Mouse (Mus musculus): ENCODE results near the gene Serpinb1c.
"Not testable (repeated sequence)": the region's sequence is repeated elsewhere in the genome, so short reads cannot be mapped to it uniquely, and the experiment has no call there.

Serpinb1c gene

DNA sequence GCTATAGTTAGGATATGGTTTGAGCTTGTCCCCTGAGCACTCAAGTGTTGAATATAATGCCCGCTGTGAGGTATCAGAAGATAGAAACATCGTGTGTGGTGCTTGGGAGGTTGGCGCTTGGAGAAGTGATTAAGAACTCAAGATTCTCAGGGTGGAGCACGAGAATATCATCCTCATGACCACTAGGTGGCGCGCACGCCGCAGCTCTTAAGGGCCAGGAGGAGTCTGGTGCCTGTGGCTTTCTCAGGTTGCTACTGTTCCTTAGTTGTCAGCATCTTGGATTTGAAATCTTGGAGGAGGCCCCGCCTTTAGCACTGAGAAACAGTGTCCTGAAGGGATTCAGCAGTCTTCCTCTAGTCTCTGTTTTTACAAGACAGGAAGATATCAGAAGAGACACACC, 31.5 kb downstream of the Serpinb1c start:
- DNase-seq (ENCODE audit: low read depth, low spot score), result peak; percentile 36

DNA sequence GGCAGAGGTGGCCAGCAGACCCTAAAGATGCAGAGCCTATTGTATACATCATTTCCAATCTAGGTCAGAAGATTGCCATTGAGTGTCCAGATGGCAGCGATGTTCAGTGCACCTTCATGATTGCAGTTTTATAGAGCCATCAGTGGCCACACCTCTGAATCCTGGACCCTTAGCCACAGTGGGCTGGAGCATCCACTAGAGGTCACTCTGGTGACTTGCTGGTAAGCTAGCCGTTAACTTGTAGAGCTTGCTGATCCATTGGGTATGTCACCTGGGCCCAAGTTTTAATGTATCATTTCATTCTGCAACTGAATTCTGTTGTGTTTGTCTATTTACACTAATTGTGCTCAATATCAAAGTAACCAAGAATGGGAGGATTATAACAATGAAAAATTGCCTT, 32.4 kb downstream of the Serpinb1c start:
- no peak for DNase-seq (ENCODE audit: low read depth, low spot score)

DNA sequence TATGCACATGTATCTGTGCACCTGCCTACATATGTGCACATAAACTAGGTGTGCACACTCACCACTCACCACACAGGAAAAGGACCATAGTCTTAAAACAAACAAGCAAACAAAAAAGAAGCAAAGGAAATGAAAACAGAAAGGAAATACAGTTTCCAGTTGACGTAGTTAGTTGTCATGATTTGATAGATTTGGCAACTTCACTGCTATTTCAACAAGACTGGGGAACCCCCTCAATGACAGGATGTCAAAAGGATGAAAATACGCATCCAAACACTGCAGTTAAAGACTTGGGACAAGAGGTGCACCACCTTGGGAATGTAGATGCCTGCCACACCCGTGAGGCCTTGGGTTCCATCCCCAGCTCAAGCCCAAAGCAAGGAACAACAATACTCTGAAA, 33.5 kb downstream of the Serpinb1c start:
- not testable (repeated sequence) for DNase-seq (ENCODE audit: low read depth, low spot score)

DNA sequence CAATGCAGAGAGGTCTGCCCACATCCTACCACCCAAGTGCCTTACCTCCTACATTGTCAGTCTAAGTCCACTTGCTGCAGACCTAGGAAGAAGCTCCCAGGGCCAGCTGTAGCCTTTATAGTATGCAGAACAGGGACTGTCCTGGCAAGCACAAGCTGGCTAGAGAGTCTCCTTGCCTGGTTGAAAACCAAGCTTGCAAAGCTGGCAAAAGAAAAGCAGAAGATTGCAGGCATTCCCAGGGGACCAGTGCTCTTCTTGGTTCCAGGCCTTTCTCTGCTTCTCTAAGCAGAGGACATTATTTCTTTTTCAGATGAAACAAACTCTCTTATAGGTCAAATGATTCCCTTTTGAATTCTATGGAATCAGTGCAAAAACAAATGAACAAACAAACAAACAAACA, 34.6 kb downstream of the Serpinb1c start:
- no peak for DNase-seq (ENCODE audit: low read depth, low spot score)

DNA sequence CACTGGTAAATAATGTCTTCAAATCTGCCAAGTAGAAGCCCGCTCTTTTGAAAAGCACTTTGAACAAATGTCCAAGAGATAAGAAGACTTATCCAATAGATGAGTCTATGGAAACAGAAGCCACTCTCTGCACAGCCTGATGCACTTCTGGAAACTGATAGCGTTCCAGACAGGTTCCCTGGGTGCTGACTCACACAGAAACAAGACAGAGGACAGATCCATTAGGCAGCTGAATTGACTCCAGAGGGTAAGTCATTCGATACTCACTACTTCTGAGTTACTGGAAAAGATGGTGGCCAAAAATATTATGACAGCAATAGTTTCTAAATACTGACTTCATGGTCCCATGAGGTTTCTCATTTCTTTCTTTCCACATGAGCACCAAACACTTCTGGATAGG, 37.2 kb downstream of the Serpinb1c start:
- DNase-seq (ENCODE audit: low read depth, low spot score), result no peak

DNA sequence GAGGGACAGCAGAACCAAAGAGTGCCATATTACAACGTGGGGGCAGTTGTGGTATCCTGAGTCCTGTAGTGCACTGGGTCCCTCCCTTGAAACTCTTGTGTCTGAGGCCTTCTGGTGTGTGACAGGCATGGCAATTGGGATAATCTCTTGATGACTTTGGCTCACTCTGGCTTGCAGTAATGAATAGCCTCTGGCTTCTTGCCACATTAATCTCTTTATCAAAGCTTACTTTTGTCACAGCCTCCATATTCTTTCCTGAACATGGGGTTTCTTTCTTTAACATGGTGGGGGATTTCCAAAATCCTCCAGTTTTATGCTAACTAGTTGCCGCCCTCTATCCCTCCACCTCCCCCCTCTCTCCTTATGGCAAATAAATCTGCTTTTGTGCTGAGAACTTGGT, 44.9 kb downstream of the Serpinb1c start:
- DNase-seq (ENCODE audit: low read depth, low spot score), result no peak

DNA sequence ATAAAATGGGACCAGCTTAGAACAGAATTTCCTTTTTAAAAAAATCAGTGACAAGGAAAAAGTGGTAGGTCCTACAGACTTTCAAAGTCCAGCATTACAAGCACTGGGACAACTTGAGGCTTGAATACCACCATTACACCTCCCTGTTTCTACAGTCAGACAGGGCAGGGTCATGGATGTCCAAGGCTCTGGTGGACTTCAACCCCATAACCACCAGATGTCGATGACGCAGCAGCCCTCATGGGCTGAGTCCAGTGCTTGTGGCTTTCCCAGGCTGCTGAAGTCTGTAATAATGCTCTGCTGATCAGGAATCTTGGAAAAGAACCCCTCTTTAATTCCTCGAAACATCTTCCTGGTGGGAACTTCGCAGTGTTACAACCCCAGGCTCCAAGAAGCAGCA, 45.5 kb downstream of the Serpinb1c start:
- DNase-seq (ENCODE audit: low read depth, low spot score), result no peak

DNA sequence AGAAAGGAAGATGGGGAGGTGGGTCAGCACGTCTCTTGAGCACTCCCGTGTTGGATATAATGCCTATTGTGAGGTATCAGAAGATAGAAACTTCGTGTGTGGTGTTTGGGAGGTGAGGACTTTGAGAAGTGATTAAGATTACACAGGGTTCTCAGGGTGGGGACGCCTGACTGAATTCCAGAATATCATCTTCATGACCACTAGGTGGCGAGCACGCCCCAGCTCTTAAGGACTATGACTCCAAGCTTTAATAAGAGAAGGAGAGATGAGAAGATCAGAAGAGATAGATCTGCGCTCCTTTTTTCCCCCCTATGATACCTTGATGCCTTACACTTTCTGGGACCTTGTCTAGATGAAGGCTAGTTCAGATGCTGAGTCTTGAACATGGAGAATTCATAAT, 46.0 kb downstream of the Serpinb1c start:
- peak; percentile 8 for DNase-seq (ENCODE audit: low read depth, low spot score)

DNA sequence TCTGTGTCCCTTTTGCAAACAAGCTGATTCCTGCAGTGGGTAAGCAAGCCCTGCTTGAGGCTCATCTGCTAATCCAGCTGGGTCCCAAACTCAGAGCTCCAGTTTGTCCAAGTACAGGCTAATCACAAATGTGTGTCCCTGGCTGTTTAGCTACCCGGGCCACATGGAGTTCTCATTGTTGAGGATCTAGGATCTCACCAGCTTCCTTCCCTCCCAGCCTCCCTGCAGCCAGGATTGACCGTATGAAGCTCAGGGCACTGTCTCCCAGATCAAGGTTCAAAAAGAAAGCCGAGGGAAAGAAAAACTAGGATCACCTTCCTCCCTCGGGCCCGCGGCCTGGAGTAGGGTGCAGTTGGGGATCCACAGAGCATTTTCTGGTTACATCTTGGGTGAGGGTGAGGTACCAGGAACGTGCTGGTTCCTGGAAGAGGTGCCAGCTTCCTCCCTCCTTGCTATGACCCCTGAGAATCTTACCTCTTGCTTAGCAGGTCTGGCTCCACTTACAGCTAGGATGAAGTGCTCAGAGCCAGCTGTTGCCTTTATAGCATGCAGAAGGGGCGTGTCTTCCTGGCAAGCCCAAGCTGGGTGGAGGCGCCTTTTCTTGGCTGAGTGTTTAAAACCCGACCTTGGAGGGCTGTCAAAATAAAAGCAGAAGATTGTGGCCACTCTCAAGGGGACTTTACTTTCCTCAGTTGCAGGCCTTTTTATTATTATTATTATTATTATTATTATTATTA, 47.2 kb downstream of the Serpinb1c start, which contains the start of gene Serpinb1a:
Gene Serpinb1a, minus strand, starts transcription at position 518 of the 737 bp plus-strand sequence.
- no peak for DNase-seq (ENCODE audit: low read depth, low spot score)

DNA sequence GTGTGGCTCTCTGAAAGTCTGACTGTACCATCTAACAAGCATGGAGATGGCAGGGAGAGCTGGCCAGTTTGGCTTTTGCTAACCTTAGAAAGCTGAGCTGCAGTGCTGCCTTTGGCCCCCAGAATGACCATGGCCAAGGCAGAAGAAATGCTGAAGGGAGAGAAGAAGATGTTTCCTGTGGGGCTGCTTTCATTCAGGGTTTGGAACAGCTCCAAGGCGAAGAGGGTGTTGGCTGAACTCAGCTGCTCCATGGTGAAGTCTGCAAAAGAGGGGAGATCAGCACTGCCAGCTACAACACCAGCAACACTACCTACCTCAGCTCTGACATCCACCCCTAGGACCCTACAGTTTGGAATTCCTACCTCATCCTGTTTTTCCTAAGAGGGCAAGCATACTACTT, 47.9 kb downstream of the Serpinb1c start:
- DNase-seq (ENCODE audit: low read depth, low spot score), result no peak

DNA sequence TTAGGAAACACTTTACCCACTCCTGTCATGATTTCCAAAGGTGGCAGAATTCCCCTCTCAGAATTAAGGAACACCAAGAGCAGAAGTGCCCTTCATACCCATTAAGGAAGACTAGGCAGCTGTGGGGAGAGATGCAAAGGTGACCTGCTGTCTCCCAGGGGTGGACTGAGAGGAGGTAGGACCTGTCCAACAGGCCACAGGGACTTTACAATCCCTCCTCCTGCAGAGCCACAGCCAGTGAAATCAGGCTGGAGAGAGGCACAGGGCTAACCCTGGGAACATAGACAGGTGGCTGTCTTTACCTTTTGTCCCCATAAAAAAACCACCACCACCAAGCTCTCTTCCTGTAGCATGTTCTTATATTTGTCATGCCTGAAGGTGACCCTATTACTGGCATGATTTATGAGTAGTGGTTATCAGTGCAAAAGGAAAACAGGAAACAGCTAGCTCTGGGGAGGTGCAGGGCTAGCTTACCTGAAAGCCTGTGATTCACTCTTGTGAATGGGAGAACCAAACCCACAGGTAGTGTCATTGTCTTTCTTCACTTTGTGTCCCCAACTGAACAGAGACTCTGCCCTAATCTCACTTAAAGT, 48.4 kb downstream of the Serpinb1c start:
- no peak for DNase-seq (ENCODE audit: low read depth, low spot score)

DNA sequence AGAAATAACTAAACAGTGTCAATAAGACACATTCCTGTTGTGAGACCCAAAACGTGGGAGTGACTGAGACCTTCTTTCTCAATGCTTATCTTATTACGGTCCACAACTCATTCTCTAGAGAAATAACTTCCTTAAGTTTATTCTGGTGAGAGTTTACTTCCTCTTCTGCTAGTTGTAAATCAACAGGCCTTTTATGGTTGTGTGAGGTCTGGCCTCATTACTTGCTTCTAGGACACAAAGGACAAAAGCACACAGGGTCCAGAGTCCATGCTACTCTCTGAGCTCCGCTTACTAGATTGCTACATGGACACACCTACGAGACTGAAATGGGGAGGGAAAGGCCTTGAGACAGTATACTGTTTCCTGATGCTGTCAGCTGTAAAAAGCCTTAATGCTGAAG, 48.9 kb downstream of the Serpinb1c start:
- DNase-seq (ENCODE audit: low read depth, low spot score), result no peak

DNA sequence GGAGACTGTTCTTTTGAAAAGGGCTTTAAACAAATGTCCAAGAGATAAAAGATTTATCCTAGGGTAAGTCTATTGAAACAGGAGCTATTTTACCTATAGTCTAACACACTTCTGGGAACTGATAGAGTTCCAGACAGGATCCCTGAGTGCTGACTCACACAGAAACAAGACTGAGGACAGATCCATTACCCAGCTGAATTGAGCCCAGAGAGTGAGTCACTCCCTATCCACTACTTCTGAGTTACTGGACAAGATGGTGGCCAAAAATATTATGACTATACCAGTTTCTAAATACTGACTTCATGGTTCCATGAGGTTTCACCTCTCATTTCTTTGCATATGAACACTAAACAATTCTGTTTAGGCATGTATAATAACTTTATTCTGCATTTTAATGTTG, 51.8 kb downstream of the Serpinb1c start:
- DNase-seq (ENCODE audit: low read depth, low spot score), result no peak

DNA sequence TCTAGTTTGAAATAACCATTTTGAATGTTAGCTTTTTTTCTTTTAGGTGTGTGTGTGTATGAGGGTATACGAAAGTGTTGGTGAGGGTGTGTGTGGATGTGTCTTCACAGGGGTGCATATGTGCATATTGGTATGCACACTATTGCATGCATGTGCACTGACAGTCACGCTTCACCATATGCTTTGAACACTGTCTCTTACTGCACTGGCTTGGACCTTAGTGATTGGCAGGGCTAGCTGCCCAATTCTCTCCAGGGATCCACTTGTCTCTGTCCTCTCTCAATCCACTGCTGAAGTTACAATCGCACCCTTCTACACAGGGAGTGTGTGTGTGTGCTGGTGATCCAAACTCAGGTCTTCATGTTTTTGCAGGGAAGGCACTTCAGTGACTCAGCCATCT, 56.7 kb downstream of the Serpinb1c start:
- DNase-seq (ENCODE audit: low read depth, low spot score), result no peak

DNA sequence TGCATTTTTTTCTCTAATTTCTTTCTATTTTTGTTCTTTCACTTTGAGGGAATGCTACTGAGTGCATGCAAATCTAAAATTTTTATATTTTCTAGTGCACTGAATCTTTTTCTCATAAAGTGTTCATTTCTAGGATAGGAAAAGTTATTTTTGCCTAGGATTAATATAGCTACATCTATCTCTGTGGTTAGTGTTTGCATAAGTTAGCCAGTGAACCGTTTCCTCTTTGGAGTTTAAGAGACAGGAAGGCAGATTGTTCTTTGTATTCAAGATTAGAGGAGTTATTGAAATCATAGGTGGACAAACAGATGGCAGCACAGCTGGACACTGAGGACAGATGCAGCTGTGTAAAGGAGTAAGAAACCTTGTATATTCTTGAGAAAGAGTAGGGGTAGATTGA, 58.7 kb downstream of the Serpinb1c start:
- no peak for DNase-seq (ENCODE audit: low read depth, low spot score)

DNA sequence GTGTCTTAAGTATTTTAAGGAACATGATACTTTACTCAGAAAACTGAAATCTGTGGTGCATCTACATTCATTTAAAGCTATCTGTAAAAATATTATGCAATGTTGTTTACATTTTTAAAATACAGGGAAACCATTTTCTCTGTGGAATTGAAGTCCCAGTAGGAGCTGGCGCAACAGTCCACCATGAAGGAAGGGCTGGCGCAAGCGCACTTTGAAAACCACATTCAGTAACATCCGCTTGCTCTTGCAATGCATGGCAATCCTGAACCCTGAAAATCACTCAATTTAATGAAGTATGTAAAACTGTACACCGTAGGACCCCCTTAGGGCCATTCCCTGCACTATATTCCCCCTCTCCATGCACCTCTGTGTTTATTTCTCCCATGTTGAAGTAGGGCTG, 63.5 kb downstream of the Serpinb1c start:
- DNase-seq (ENCODE audit: low read depth, low spot score), result no peak

DNA sequence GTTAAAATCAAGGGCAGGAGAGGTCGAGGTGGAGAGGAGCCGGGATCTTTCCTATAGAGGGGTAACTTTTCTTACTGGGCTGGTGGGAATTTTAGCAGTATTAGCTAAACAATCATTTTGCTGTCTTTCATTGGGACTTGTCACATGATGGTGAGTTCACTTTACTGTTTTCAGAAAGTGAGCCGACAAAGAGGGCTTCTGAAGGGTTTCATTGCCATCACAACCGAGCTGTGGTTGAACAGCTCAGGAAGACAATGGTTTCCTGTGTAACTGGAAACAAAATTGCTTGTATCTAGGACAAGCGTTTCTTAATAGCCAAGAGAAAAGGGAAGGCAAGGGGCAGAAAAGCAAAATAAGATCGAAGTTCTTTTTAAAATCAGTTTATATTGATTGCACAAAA, 64.8 kb downstream of the Serpinb1c start:
- DNase-seq (ENCODE audit: low read depth, low spot score), result no peak

DNA sequence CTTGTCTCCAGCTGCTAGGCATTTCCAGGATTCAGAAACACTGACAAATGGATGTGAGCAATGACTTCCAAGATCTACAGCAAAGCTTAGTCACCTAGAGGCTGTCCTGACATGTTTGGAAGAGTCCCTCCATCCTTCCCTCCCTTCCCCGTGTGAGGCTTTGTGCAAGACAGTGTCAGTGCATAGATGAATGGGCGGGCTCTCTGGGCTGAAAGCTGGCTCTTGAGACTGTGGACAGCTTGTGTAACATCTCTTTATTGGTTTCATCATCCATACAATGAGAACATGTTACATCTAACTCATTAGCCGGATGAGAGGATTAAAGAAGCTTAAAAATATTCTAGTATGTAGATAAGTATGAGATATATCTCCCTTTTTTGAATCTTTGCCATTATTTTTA, 65.2 kb downstream of the Serpinb1c start:
- DNase-seq (ENCODE audit: low read depth, low spot score), result no peak

DNA sequence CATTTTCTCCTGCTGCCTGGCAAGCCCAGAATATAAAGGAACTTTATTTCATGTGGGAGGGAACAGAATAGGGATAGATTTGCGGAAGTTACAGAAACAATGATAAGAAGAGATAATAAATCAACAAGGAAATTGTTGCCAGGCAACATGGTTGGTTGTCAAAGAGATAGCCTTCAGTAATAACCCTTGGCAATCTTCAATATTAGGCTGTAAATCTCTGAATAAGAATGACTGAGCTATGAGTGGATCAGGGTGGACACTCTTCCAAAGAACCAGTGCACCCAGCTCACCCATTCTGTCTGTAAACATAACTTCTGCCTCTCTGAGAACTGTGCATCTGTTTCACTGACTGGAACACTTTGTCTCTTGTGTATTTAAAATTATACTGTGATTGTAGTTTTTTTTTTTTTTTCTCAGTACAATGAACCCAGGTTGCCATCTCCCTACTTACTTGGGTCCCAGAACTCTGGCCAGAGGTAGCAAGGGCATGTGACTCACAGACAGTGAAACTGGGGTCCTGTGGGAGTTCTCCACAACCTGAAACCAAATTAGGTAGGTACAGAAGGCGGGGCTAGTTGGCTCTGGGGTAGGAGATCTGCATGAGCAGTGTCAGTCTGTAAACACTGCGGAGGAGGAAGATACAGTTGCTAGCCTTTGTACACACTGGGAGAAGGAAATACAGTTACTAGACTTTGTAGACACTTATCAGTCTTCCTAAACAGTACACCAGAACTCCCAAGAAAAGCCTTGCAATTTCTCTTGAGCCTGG, 66.3 kb downstream of the Serpinb1c start:
- DNase-seq (ENCODE audit: low read depth, low spot score), result no peak

Measured in c-Kit-negative CD71-positive TER-119-positive erythroid progenitor cells, embryonic 14.5 days (primary cell).